Mouse (Mus musculus): ENCODE data around the gene Atad3a.
A peak's percentile ranks its signal among the peaks of the same experiment; 100 is the strongest.

DNA sequence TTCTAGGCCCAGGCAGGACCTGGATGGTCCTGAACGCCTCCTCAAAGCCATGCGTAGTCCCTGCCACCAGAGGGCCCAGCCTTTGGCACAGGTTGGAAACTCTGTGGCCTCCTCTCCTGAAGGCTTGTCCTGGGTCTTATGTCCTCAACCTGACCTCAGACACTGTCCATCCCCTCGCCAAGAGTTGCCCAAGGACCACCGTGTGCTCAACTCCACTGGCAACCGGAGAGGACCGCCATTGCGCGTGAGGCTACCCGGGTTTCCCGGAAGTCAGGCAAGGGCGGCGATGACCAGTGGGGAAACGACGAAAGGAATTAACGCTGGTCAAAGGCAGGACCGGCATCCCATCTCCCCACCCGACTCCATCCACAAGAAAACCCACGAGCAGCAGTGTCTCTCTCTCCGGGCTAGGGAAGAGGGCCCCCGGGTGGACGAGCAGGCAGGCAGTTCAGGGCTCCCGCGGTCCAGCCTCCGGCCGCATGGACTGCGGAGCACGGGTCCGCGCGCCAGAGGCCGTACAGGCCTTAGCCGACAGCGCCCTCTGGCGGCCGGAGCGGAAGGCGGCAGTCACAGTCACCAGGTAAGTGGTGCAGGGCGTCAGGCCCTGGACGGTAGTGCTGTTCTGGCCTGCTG, 9.1 kb upstream of the Atad3a start:
- TF ChIP-seq MAX (IDR thresholded peaks at IDR 0.05; ENCODE audit: low read length) (peak; percentile 90), CTCF (conservative IDR thresholded peaks at IDR 0.05 in 1 of 2, IDR thresholded peaks at IDR 0.05 in 1 of 2; ENCODE audit: low read depth in 2 of 2, low read length in 2 of 2) (peak; percentile 31 to 93; a peak in 3 of 4 replicates), MEF2A (IDR thresholded peaks at IDR 0.05; ENCODE audit: borderline replicate concordance, low read depth, low read length) (0 out of 2 replicates have a peak, but pooled peaks have one; percentile 31)
